Mouse (Mus musculus): Measurements from ENCODE around the gene Mlkl. TPM values are rescaled to one million over a fixed set of nuclear protein-coding genes. Genes with fewer than 3 reads are reported as not detected.

Mlkl gene
- polyA plus RNA-seq, 1 experiment, result not detected

DNA sequence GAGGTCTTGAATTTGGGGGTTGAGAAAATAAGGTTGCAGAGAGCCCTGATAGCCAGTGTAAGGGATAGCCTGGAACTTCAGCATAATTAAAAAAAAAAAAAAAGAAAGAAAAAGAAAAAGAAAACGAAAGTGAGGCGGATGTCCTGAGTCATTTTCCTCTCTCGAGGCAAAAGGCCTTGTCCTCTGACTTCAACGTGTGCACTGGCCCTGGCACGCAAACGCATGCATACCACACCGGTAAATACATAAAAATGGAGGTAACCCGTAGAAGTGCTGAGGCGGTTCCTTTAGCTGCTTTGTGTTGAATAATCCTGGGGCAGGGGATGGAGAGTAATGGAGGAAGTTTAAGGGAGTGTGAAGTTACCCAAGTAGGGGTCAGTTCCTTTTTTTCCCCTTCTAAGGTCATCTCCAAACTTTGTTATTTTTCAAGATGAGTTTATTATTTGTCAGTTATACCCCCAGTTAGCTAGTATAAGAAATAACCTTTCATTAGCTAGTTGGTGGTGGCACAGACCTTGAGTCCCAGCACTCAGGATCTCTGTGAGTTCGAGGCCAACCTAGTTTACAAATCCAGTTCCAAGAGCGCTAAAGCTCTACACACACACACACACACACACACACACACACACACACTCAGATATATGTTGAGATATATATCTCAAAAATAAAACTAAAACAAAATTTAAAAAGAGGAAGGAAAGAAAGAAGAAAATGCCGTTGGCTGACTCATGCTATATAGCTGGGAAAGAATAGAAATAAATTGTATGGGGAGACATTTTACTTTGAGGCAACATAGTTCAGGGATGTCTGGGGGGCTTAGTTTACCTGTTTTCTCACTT, 612 bp upstream of the Mlkl start:
- TF ChIP-seq GATA1 (IDR thresholded peaks at IDR 0.05; ENCODE audit: low read length), result no peak

DNA sequence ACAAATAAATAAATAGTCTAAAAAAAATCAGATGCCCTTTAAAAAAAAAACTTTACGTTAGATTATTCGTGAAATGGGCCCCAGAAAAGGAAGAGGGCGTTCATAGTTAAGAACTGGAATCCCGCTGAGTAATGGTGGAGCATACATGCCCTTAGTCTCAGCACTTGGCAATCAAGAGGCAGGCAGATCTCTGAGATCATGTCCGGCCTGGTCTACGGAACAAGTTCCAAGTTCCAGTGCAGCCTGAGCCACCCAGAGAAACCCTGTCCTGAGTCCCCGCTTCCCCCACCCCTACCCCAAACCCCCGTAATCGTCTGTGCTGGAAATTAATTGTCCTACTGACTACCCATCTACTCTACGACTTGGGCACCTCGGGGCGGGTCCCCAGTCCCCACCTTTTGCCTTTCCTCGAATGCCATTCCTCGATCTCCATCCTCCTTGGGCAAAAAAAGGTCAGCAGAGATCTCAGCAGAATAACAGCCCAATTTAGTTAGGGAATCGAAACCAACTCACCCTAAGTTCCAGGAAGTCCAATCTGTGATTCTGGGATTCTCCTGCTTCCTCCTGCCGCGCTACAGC, 577 bp downstream of the Mlkl start:
- no peak for TF ChIP-seq GATA1 (IDR thresholded peaks at IDR 0.05; ENCODE audit: low read length)

DNA sequence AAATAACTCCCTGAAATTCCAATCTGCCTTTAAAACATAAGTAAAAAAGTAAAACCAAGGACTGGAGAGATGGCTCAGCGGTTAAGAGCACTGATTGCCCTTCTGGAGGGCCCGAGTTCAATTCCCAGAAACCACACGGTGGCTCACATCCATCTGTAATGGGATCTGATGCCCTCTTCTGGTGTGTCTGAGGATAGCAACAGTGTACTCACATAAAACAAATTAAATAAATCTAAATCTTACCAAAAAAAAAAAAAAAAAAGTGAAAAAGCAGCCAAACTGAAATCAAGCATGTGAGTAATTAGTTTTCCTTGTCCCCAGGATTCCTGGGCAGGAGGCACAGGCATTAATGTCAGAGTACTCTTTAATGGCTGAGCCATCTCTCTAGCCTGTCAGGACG, 1.3 kb downstream of the Mlkl start:
- TF ChIP-seq GATA1 (IDR thresholded peaks at IDR 0.05; ENCODE audit: low read length), result no peak

DNA sequence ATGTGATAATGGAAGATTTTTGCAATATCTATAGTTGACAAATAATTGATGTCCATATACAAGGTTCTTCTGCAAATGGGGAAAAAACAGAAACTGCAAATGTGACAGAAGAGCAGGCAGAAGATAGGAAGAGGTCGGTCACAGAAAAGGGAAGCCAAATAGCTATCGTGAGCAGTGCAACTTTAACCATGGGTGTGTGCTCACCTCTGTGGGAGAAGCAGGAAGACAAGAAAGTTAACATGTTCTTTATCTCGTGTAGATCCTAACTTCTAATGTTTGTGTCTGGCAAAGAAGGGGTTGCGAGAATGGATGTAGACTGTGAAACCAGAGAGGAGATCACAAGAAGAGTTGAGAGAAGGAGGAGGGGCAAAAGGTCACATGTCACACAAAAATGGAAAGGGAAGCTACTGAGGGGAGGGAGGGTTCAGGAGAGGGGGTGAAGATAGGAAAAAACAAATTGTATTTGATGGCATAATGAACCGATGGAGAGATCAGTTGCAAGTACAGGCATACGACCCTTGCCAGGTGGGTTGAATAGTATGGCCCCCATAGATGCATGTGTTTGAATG, 12.7 kb downstream of the Mlkl start:
- no peak for TF ChIP-seq GATA1 (IDR thresholded peaks at IDR 0.05; ENCODE audit: low read length)

DNA sequence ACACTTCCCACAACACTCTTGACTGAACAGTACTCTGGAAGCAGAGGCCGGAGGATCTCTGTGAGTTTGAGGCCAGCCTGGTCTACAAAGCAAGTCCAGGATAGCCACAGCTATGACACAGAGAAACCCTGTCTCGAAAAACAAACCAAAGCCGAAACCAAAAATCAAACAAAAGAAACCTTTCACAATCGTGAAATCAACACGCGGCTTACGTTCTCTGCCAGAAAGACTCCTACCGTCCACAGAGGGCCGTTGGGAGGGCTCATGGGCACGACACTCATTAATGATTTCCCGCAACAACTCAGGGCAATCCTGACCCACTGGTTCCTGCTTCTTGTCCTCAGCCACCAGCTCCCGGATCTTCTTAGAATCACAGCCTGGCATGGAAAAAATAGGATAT, 23.2 kb downstream of the Mlkl start:
- TF ChIP-seq GATA1 (IDR thresholded peaks at IDR 0.05; ENCODE audit: low read length), result no peak

DNA sequence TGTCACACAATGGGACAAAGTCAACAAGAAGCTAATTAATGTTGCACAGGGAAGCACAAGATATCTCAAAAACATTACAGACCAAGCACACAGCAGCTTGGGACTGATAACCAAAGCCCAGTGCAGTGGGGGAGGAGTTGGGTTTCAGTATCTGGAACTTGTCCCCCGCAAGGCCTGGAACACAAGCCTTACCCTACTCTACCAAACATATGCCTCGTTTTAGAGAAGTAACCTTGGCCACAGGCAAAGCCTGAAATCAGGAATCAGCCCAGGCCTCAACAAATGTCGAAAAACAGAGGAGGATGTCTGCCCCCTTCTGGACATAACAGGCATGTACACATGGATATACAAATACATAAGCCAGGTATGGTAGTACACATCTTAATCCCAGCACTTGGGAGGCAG, 25.2 kb downstream of the Mlkl start:
- peak; percentile 32 for TF ChIP-seq GATA1 (IDR thresholded peaks at IDR 0.05; ENCODE audit: low read length)

DNA sequence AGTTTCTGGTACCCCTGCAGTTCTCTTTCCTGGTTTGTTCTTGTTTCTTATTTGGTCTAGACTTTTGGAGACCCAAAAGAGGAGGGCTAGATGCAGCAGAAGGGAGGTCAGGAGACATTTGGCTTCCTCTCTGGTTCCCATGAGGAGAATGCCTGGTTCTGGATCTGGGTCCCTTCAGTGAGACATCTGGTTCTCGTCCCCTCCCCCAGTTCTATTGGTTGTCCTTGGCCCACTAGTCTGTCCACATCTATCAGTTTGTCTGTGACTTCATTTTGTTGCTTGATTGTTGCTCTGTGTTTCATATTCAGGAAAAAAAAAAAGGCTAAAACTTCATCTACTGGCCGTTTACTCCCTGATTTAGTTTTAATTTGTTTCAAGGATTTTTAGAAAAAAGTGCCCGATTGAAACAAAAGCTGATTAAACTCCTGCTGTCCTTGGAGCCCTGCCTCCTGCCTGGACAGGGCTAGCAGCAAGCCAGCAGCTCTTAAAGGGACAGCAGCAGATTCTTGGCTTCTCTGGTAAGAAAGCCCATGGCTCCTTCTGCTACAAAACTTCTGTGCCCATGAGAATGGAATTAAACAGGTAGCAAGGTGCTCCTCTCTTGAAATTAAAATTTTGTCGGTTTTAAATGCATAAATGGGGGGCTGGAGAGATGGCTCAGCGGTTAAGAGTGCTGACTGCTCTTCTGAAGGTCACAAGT, 32.8 kb downstream of the Mlkl start:
- no peak for TF ChIP-seq GATA1 (IDR thresholded peaks at IDR 0.05; ENCODE audit: low read length)

DNA sequence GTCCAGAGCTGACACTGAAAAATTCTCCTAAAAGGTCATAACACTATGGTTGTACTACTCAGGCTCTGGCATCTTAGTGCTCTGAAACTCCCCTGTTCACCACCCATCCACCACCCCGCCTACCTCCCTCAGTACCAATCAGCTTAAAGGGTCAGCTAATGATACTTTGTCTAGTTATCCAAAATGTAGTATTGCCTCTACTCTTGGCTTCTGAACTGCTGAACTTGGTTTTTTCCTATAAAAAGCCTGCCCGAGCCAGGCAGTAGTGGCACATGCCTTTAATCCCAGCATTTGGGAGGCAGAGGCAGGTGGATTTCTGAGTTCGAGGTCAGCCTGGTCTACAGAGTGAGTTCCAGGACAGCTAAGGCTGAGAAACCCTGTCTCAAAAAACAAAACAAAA, 33.6 kb downstream of the Mlkl start:
- no peak for TF ChIP-seq GATA1 (IDR thresholded peaks at IDR 0.05; ENCODE audit: low read length)

DNA sequence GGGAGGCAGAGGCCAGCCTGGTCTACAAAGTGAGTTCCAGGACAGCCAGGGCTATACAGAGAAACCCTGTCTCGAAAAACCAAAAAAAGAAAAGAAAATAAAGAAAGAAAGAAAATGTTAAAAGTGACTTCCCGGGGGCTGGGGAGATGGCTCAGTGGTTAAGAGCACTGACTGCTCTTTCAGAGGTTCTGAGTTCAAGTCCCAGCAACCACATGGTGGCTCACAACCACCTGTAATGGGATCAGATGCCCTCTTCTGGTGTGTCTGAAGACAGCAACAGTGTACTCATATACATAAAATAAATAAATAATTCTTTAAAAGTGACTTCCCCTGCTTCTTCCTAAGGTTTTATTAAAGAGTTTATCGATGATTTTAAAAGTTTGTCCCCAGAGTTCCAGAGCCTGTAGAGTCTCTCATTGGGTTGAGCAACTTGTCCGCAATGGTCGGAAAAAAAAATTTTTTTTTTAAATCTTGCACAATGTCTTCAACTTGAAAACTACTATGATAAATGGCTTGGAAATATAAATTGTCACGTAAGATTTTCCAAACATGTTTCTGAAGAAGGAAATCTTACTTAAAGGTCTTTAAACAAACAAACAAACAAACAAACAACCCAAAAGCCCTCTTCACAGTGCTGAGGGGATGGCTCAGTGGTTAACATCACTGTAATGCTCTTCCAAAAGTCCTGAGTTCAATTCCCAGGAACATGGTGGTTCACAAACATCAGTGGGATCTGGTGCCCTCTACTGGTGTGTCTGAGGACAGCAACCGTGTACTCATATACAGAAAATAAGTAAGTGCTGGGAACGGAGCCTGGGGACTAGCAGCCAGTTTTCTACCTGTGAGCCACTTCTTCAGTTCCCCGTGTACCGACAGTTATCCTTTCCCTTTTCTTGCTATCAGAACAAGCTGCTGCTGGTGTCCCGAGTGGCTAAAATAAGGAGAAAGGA, 37.1 kb downstream of the Mlkl start:
- TF ChIP-seq GATA1 (IDR thresholded peaks at IDR 0.05; ENCODE audit: low read length), result no peak

DNA sequence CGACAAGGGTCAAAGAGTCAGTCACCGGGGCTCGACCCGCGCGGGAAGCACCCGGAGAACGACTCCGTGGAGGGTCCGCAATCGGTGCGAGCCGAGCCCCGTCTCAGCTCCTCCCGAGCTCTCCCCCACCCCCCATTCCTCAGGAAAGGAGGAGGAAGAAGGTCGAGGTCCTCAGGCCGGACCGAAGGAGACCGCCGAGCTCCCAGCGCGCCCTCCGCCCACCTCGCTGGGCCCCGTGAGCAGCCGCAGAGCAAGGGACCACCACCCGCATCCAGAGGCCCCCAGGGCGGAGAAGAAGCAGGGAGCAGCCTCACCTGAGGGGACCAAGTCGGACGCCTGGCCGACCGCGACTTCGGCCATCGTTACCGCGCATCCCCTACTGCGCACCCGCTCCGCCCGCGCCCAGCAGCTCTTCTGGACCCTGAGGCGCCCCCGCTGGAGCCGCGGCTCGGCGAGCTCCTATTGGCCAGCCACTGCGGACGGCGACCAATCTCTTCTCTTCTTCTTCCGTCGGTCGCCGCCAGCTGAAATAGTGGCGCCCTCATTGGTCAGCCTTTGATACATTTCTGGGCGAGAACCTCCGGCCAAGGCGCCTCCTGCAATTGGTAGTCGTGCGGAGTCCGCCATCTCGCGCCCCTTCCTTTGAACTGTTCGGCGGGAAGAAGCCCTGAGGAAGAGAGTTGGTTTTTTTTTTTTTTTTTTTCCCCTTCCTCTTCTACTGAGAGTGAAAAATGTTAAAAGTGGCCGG, 38.0 kb downstream of the Mlkl start, which contains the start of gene Rfwd3:
Gene Rfwd3, minus strand, starts transcription at position 402 of the 748 bp plus-strand sequence.
- TF ChIP-seq GATA1 (IDR thresholded peaks at IDR 0.05; ENCODE audit: low read length), result no peak

DNA sequence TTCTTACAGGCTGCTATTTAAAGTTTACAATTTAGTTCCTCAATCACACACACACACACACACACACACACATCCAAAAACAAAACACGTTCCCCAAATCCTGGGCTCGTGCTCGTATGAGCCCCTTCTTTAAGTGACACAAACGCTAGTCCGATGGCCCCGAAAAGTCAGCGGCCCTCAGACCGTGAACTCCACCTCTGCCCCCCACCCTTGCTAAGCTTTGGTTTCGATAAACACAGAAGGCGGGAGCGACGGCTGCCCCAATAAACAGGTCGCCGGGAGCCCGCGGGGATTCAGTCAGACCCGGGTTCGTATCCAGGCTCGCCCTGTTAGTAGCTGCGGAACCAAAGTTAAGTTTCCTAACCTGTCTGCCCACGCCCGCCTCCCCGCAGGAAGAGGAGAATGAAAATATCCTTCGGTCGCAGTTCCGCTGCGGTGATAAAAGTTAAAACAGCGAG, 38.6 kb downstream of the Mlkl start:
- no peak for TF ChIP-seq GATA1 (IDR thresholded peaks at IDR 0.05; ENCODE audit: low read length)

DNA sequence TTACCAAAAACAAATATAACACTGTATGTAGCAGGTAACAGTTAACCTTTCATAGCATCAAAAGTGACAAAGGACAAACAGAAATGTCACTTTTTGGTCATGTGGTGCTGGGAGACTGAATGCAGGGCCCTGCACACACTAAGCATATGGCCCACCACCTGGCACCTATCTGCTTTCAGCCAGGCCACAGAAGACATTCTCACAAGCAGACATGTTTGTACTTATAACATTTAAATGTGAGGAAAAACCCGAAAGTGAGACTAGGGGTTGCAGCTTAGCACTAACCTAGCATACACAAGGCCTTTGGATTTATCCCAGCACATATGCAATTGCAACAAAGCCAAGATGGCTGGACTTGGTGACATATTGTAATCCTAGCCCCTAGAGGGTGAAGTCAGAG, 40.0 kb downstream of the Mlkl start:
- TF ChIP-seq GATA1 (IDR thresholded peaks at IDR 0.05; ENCODE audit: low read length), result no peak

DNA sequence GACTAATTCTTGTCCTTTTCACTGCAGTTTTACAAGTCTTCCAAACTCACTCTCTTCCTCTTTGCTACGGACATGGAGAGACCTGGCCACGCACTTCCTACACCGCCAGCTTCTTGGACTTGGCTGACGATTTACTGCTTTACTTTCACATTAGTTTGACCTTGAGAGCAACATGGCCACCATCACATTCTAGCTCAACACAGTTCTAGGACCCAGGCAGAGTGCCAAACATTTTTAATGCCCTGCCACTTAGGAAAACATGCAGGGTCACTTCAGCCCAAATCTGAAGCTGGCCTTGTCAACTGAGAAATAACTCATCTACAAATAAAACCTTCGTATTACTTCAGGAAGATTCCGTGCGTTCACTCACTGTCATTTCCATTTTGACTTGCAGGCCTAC, 46.2 kb downstream of the Mlkl start:
- no peak for TF ChIP-seq GATA1 (IDR thresholded peaks at IDR 0.05; ENCODE audit: low read length)

DNA sequence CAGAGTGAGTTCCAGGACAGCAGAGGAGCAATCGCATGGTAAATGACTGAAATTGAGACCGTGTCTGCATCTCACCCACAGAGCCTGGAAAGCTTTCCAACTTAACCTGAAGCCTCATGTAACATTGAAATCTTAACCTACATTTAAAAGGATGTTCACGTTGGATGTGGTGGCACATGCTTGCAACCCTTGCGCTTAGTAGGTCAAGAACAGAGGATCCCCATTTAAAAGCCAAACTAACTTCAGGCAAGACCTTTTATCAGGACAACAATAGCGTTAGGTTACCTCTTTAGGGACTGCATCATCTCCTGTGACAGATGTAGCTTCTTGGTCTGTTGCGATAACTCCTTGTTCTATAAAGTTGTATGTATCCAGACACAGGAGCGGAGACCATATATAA, 47.4 kb downstream of the Mlkl start:
- TF ChIP-seq GATA1 (IDR thresholded peaks at IDR 0.05; ENCODE audit: low read length), result no peak
